Mouse (Mus musculus): ENCODE measurements around the gene Zfp788.
"Not testable (repeated sequence)": the region's sequence is repeated elsewhere in the genome, so short reads cannot be mapped to it uniquely, and the experiment has no call there.

The Zfp788 gene

GRCm38 (mm10) chr7:41632409-41633220 lies at the start of gene Zfp788:
Gene Zfp788, plus strand, starts transcription at chr7:41633203.
- in situ Hi-C loops (cut with MboI, MseI): loop anchor here (5.0 to 10.0 kb wide), 2 partner anchors 135 to 248 kb away; partner anchors contain the start of genes AW146154 and Gm20449

DNA sequence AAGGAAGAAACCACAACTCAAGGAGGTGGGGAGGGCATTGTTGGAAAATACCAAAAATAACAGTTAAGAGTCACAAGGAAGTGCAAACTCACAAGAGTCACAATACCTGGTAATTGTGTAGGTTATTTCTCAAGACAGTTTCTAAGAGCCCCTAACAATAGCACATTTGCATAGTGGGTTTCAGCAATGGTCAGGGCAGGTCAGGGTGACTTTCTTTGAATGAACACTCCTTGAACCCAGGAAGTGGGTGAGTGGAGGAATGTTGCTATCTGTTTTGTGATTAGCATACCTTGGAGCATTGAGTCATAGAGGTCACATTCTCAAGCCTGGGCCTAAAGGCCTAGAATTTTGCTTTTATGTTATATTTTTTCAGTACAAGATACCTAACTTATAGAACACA lies 45.2 kb upstream of the Zfp788 start:
- in situ Hi-C loops (cut with MboI, MseI): loop anchor here (25.0 kb wide), 1 partner anchor 1699 kb away; no protein-coding TSS in a partner anchor

DNA sequence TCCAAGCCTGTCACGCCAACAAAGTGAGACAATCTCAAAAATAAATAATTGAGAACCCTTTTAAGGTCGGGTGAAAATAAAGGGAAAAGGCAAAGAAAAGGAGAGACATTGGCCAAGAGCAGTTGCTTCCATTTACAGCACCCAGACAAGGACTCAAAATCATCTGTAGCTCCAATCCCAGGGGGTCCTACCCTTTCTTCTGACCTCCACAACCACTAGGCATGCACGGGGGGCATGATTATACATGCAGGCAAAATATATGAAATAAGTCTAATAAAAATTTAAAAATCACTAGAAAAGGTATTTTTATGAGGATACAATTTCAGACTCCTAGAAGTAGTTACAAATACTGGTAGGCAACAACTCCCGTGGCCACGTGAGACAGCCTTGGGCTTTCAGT lies 34.4 kb upstream of the Zfp788 start:
- in situ Hi-C loops (cut with MboI, MseI): loop anchor here (25.0 kb wide), 1 partner anchor 1689 kb away; no protein-coding TSS in a partner anchor

DNA sequence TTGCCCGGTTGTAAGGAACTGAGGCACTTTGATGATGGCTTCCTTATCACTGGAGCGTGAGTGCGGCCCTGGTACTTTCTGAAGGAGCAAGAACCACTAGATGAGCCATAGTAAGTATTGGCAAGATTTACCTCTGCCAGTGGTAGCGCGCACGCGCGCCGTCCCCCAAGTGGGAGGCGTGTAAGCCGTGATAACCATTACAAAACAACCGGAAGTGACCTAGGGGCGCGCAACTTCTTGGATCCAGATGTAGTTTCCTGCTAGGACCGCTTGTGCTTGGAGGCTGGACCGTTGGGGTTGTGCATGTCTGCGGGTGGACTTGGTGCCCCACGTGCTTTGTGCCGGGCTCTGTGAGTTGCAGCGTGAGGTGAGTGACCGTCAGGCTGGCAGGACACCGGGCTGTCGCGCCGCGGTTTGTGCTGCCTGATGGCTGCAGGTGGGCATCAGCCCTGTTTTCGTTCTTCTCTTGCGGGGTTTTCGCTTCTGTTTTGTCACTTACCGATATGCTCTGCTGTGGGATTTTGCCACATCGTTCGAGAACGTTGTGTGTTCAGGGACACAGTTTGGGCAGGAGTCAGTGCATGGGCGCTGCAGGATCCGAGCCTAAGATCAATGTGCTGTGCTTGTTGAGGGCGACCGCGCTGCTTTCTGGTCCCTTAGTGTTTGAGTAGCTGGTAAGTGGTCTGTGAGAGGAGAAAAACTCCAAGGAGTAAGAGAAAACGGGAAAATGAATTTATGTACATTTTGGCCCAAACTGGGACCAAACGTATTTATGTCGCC lies 33.8 kb upstream of the Zfp788 start, which contains the start of gene 2610021A01Rik:
TSS of gene 2610021A01Rik (plus strand) at position 197 of the 780 bp plus-strand sequence.
- in situ Hi-C loops (cut with MboI, MseI): loop anchor here (25.0 kb wide), 1 partner anchor 1688 kb away; no protein-coding TSS in a partner anchor

DNA sequence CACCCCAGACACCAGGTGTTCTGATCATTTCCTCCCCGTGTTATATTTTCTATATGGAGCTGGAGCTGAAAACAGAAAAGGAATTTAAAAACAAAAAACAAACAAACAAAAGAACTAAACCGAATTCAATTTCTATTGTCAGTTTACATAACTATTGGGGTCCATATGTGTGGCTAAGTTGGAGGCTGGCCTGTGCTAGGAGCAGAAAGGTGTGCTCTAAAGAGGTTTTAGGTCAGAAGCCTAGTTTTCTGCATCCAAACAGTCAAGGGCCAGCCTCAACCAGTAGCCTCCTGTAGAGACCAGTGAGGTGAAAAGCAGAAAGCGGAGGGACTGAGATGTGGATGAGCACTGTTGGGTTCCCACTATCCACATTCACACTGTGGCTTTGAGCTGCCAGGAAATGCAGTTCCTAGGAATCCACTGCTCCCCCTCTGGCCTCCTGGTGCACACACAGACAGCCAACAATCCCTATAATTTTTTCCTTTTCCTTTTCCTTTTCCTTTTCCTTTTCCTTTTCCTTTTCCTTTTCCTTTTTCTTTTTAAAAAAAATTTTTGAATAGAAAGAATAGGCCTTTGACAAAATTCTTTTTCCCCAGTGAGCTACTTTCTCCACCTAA lies 33.0 kb upstream of the Zfp788 start:
- in situ Hi-C loops (cut with MboI, MseI): loop anchor here (25.0 kb wide), 1 partner anchor 1687 kb away; no protein-coding TSS in a partner anchor

DNA sequence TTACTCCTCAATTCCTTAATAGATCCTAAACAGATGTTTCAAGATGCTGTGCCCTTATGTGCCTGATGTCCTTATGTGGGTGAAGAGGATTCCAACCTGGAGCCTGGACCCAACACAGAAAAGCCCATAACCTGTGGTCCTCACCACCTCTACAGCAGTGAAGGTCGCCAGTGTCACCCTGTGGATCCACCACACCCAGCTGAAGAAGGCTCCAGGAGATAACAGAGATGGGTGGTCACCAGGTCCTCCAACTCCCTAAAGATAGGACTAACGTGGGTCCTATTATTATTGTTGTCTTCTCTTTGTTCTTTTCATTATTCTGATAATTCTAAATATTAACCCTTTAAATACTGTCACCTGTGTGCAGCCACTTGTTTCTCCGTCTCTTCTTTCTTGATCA lies 21.3 kb upstream of the Zfp788 start:
- in situ Hi-C loops (cut with MboI, MseI): no loop called here

- in situ Hi-C loops (cut with MboI, MseI): not testable (repeated sequence)
Measured at GRCm38 (mm10) chr7:41616241-41616640, 16.8 kb upstream of the Zfp788 start.

DNA sequence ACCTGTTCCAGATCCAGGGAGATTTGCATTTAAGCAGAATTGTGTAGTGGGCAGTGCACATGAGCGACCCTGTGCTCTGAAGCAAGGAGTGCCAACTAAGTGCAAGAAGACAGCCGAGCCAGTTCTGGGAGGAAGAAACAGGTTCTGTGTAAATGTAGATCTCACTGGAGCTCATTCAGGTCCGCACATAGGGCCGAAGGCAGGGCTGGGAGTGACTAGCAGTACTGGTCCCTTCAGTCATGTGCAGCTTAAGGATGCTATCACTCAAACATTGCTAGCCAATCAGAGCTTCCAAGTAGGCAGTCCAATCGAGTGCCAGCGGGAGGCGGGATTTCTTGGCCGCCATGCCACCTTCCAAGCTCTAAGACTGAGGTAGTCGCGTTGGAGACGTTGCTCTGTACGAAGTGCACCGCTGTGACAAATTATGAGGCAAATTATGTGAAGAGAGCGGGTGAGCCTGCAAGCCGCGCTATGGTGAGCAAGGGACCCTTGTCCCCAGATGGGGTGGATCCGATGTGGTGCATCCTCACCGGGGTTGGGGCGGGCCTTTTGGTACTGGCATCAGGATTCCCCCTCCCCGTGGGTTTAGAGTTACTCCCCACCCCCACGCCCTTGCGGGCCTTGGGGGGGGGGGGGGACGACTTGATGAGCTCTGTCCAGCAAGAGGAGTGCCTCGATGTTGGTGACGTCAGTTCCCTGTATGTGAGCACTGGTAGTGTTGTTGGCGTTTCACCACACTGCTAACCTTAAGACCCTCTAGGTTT lies 400 bp downstream of the Zfp788 start:
- in situ Hi-C loops (cut with MboI, MseI): loop anchor here (5.0 to 10.0 kb wide), 2 partner anchors 136 to 249 kb away; partner anchors contain the start of genes AW146154 and Gm20449

- in situ Hi-C loops (cut with MboI, MseI): not testable (repeated sequence)
Measured at GRCm38 (mm10) chr7:41674326-41674725, 41.3 kb downstream of the Zfp788 start.
